ENCODE assay signal across 21 mouse cellular contexts in genomic region chr19:26472659-26473058, GRCm38 (mm10).
DNase-seq lines count a peak whose midpoint lies in the region; ATAC-seq lines count a peak whose summit lies in the region.
"Had no signal": no experiment of that assay in that cellular context is flagged by ENCODE, and none has a peak within 500 bp of the region (broad histone marks: within the 10 kb centered on the region; RNA-seq: fewer than 3 reads in every experiment).

No protein-coding gene starts in this region.

- H3K9me3 ChIP-seq in limb, embryonic 12.5 days: no peaks in the 10 kb centered on the region
- no peaks in the 10 kb centered on the region for H3K9me3 ChIP-seq in limb, embryonic 10.5 days (replicated peaks)
- no peaks in the 10 kb centered on the region for H3K9me3 ChIP-seq in intestine, embryonic 15.5 days
- H3K9me3 ChIP-seq in stomach, embryonic 15.5 days: no peaks in the 10 kb centered on the region
- H3K9me3 ChIP-seq: embryonic facial prominence, embryonic 15.5 days; forebrain, embryonic 15.5 days; heart, embryonic 10.5 days; hindbrain, embryonic 12.5 days had no signal

- H3K27ac ChIP-seq in limb, embryonic 12.5 days: 0 out of 2 replicates have a peak overlapping the region, but pooled peaks have one; percentile 17
- no peak overlapping the region for H3K27ac ChIP-seq in limb, embryonic 10.5 days
- 0 out of 2 replicates have a peak overlapping the region, but pooled peaks have one; percentile 17 for H3K27ac ChIP-seq in intestine, embryonic 15.5 days
- 0 out of 2 replicates have a peak overlapping the region, but pooled peaks have one; percentile 42 for H3K27ac ChIP-seq in stomach, embryonic 15.5 days
- H3K27ac ChIP-seq: embryonic facial prominence, embryonic 15.5 days; forebrain, embryonic 15.5 days; heart, embryonic 10.5 days; hindbrain, embryonic 12.5 days had no signal

- no peak for ATAC-seq in limb, embryonic 12.5 days (ENCODE audit: insufficient number of reproducible peaks, insufficient read depth, low FRiP score, low TSS enrichment, low read depth)
- 0 out of 2 replicates have a peak, but pooled peaks have one; percentile 28 for ATAC-seq in intestine, embryonic 15.5 days
- no peak for ATAC-seq in stomach, embryonic 15.5 days (ENCODE audit: insufficient read depth, low FRiP score, low read depth)
- ATAC-seq: forebrain, embryonic 15.5 days; hindbrain, embryonic 16.5 days; inflammation-experienced regulatory T-cells, adult 6 months had no signal

- H3K27me3 ChIP-seq in limb, embryonic 12.5 days: no peaks in the 10 kb centered on the region
- no peaks in the 10 kb centered on the region for H3K27me3 ChIP-seq in limb, embryonic 10.5 days (ENCODE audit: low read depth, poor library complexity, severe bottlenecking)
- H3K27me3 ChIP-seq in intestine, embryonic 15.5 days (replicated peaks): no peaks in the 10 kb centered on the region
- H3K27me3 ChIP-seq in stomach, embryonic 15.5 days (replicated peaks): no peaks in the 10 kb centered on the region
- H3K27me3 ChIP-seq: embryonic facial prominence, embryonic 15.5 days; forebrain, embryonic 15.5 days; hindbrain, embryonic 12.5 days had no signal

- no peak overlapping the region for H3K9ac ChIP-seq in limb, embryonic 12.5 days (replicated peaks)
- H3K9ac ChIP-seq in intestine, embryonic 15.5 days: no peak overlapping the region
- H3K9ac ChIP-seq in stomach, embryonic 15.5 days: no peak overlapping the region
- H3K9ac ChIP-seq: embryonic facial prominence, embryonic 15.5 days; forebrain, embryonic 15.5 days; hindbrain, embryonic 12.5 days had no signal

- DNase-seq in limb, embryonic 10.5 days (ENCODE audit: low spot score): no peak
- peak; percentile 96 for DNase-seq in fat pad, adult 2 months (ENCODE audit: extremely low read depth, low read depth, low spot score)
- DNase-seq in retina, embryonic 14.5 days (ENCODE audit: low spot score): no peak
- no peak for DNase-seq in right cerebral cortex, postnatal 25 days
- DNase-seq: adrenal gland, postnatal 14 days; cerebellum, adult 11-12 months; cerebellum, adult 9-11 months; cerebellum, postnatal 36 days; gastrocnemius, postnatal 14 days; heart, postnatal 10 days; heart, postnatal 4 days had no signal

- no peak overlapping the region for H3K4me3 ChIP-seq in limb, embryonic 12.5 days (replicated peaks)
- H3K4me3 ChIP-seq in limb, embryonic 10.5 days: no peak overlapping the region
- H3K4me3 ChIP-seq in intestine, embryonic 15.5 days (replicated peaks): no peak overlapping the region
- H3K4me3 ChIP-seq in stomach, embryonic 15.5 days (replicated peaks): no peak overlapping the region
- H3K4me3 ChIP-seq: embryonic facial prominence, embryonic 15.5 days; erythroblast, embryonic 14.5 days; forebrain, embryonic 15.5 days; heart, embryonic 10.5 days; hindbrain, embryonic 12.5 days had no signal

- H3K4me1 ChIP-seq in limb, embryonic 12.5 days (replicated peaks): peaks cover 23% of the 10 kb centered on the region
- peaks cover 11% of the 10 kb centered on the region for H3K4me1 ChIP-seq in limb, embryonic 10.5 days
- H3K4me1 ChIP-seq in intestine, embryonic 15.5 days (replicated peaks): peaks cover 8% of the 10 kb centered on the region; the same call in 1 of the 2 replicates
- H3K4me1 ChIP-seq in stomach, embryonic 15.5 days: peaks cover 5% of the 10 kb centered on the region; the same call in 1 of the 2 replicates
- H3K4me1 ChIP-seq: heart, embryonic 10.5 days had no signal

- 56% methylated on average over 1 of the region's 1 CpGs for WGBS in limb, embryonic 12.5 days
- 79% methylated on average over 1 of the region's 1 CpGs for WGBS in limb, embryonic 10.5 days
- 41% methylated on average over 1 of the region's 1 CpGs for WGBS in intestine, embryonic 15.5 days
- 35% methylated on average over 1 of the region's 1 CpGs for WGBS in stomach, embryonic 15.5 days

- H3K4me2 ChIP-seq in limb, embryonic 12.5 days: no peak overlapping the region
- no peak overlapping the region for H3K4me2 ChIP-seq in intestine, embryonic 15.5 days (replicated peaks)
- no peak overlapping the region for H3K4me2 ChIP-seq in stomach, embryonic 15.5 days
- H3K4me2 ChIP-seq: embryonic facial prominence, embryonic 15.5 days; forebrain, embryonic 15.5 days; hindbrain, embryonic 12.5 days had no signal

- H3K36me3 ChIP-seq in limb, embryonic 12.5 days: no peaks in the 10 kb centered on the region
- no peaks in the 10 kb centered on the region for H3K36me3 ChIP-seq in limb, embryonic 10.5 days
- H3K36me3 ChIP-seq in intestine, embryonic 15.5 days: no peaks in the 10 kb centered on the region
- H3K36me3 ChIP-seq in stomach, embryonic 15.5 days: no peaks in the 10 kb centered on the region
- H3K36me3 ChIP-seq: embryonic facial prominence, embryonic 15.5 days; forebrain, embryonic 15.5 days; heart, embryonic 10.5 days; hindbrain, embryonic 12.5 days had no signal
